Mouse (Mus musculus) heart, embryonic 10.5 days (tissue): ENCODE results near the gene Acot6. TPM values are rescaled to one million over a fixed set of nuclear protein-coding genes. Genes with fewer than 3 reads are reported as not detected.
"Not testable (repeated sequence)": the region's sequence is repeated elsewhere in the genome, so short reads cannot be mapped to it uniquely, and the experiment has no call there.

ENCODE experiments used
- DNase-seq: peaks from one replicate; pipeline ENCODE4 v3.0.0-alpha.2; 2017; ENCODE audit warnings: low spot score
- H3K27ac ChIP-seq: fragments of 300-500 bp; sonication (generic); 2 replicates; pipeline ENCODE4 v1.5.1; 2016; ENCODE audit warnings: mild to moderate bottlenecking
- H3K27me3 ChIP-seq: fragments of 300-500 bp; sonication (generic); 2 replicates; pipeline ENCODE4 v1.6.1; 2016; ENCODE audit warnings: mild to moderate bottlenecking; ENCODE audit not compliant: poor library complexity, insufficient read depth, severe bottlenecking
- H3K36me3 ChIP-seq: fragments of 300-500 bp; sonication (generic); 2 replicates; pipeline ENCODE4 v1.6.1; 2016; ENCODE audit warnings: mild to moderate bottlenecking, moderate library complexity
- H3K4me1 ChIP-seq: fragments of 300-500 bp; sonication (generic); 2 replicates; pipeline ENCODE4 v1.6.1; 2016; ENCODE audit warnings: mild to moderate bottlenecking
- H3K4me3 ChIP-seq: fragments of 300-500 bp; sonication (generic); 2 replicates; pipeline ENCODE4 v1.5.1; 2016; ENCODE audit warnings: mild to moderate bottlenecking, moderate library complexity
- H3K9me3 ChIP-seq: fragments of 300-500 bp; sonication (generic); 2 replicates; pipeline ENCODE4 v1.6.1; 2016; ENCODE audit warnings: mild to moderate bottlenecking, moderate library complexity
- WGBS: fragments of 180-500 bp; shearing (Covaris S2); methylation state at CpG from one replicate; pipeline ENCODE4 v1.1.7; 2016; 5-methylcytosine and 5-hydroxymethylcytosine counted together
- polyA plus RNA-seq: library from polyadenylated mRNA; unstranded; fragments of >200 nt; fragmentation: Nextera tagmentation; extraction: Ambion mirVana; gene quantifications from 2 replicates; pipeline ENCODE4 v1.2.1, GENCODE M21; 2016

Gene Acot6
- polyA plus RNA-seq, 1 experiment from 2014 or later: 0.67 TPM

- no peak overlapping the region for H3K27ac ChIP-seq
- WGBS: 67% methylated on average over 8 of the region's 8 CpGs
- H3K36me3 ChIP-seq: no peaks in the 10 kb centered on the region
- no peaks in the 10 kb centered on the region for H3K9me3 ChIP-seq
- H3K4me1 ChIP-seq: 0 out of 2 replicates have a peak, but pooled peaks cover 3% of the 10 kb centered on the region
- peaks cover 59% of the 10 kb centered on the region for H3K27me3 ChIP-seq
- no peak for DNase-seq
- H3K4me3 ChIP-seq: no peak overlapping the region
These were observed 32.2 kb upstream of the Acot6 start for GRCm38 (mm10) chr12:84068296-84068695.

GRCm38 (mm10) chr12:84068986-84069385, 31.5 kb upstream of the Acot6 start, which contains the start of gene Acot5:
Gene Acot5 (plus strand): TSS chr12:84069325.
- Histone ChIP-seq H3K4me1 (0 out of 2 replicates have a peak, but pooled peaks cover 3% of the 10 kb centered on the region), H3K27ac (no peak within 1 kb of the TSS), H3K4me3 (peak within 1 kb of the TSS; percentile 56), H3K9me3 (no peaks in the 10 kb centered on the region), H3K36me3 (no peaks in the 10 kb centered on the region), H3K27me3 (peaks cover 59% of the 10 kb centered on the region)
- no peak for DNase-seq
- WGBS: 45% methylated on average over 9 of the region's 9 CpGs

GRCm38 (mm10) chr12:84069582-84069981, 30.9 kb upstream of the Acot6 start:
- not testable (repeated sequence) for H3K4me1 ChIP-seq, H3K36me3 ChIP-seq, DNase-seq, H3K27ac ChIP-seq, H3K9me3 ChIP-seq
- WGBS: 2% methylated on average over 49 of the region's 52 CpGs
- Histone ChIP-seq H3K27me3 (peaks cover 57% of the 10 kb centered on the region), H3K4me3 (peak overlapping the region; percentile 56)

- Histone ChIP-seq H3K9me3 (no peaks in the 10 kb centered on the region), H3K36me3 (no peaks in the 10 kb centered on the region), H3K4me3 (no peak overlapping the region), H3K4me1 (0 out of 2 replicates have a peak, but pooled peaks cover 3% of the 10 kb centered on the region), H3K27ac (no peak overlapping the region), H3K27me3 (peaks cover 50% of the 10 kb centered on the region)
- DNase-seq: no peak
- WGBS: 90% methylated on average over 2 of the region's 2 CpGs
These were observed 28.8 kb upstream of the Acot6 start for GRCm38 (mm10) chr12:84071696-84072095.

GRCm38 (mm10) chr12:84077371-84077990, 23.0 kb upstream of the Acot6 start:
- H3K27me3 ChIP-seq: no peaks in the 10 kb centered on the region; the same call in 1 of the 2 replicates
- no peak overlapping the region for H3K27ac ChIP-seq
- H3K4me1 ChIP-seq: no peaks in the 10 kb centered on the region
- DNase-seq: peak; percentile 38
- H3K9me3 ChIP-seq: no peaks in the 10 kb centered on the region
- 91% methylated on average over 4 of the region's 4 CpGs for WGBS
- no peak overlapping the region for H3K4me3 ChIP-seq
- no peaks in the 10 kb centered on the region for H3K36me3 ChIP-seq

GRCm38 (mm10) chr12:84083842-84084241, 16.6 kb upstream of the Acot6 start:
- 81% methylated on average over 2 of the region's 2 CpGs for WGBS
- H3K36me3 ChIP-seq: no peaks in the 10 kb centered on the region
- no peaks in the 10 kb centered on the region for H3K9me3 ChIP-seq
- H3K27ac ChIP-seq: no peak overlapping the region
- no peak overlapping the region for H3K4me3 ChIP-seq
- H3K27me3 ChIP-seq: no peaks in the 10 kb centered on the region
- no peak for DNase-seq
- H3K4me1 ChIP-seq: no peaks in the 10 kb centered on the region

- DNase-seq: no peak
- WGBS: 73% methylated on average over 4 of the region's 4 CpGs
These were observed 15.9 kb upstream of the Acot6 start for GRCm38 (mm10) chr12:84084581-84084980.

GRCm38 (mm10) chr12:84094666-84095065, 5.8 kb upstream of the Acot6 start:
- not testable (repeated sequence) for H3K4me1 ChIP-seq, H3K36me3 ChIP-seq, H3K4me3 ChIP-seq, DNase-seq, H3K27ac ChIP-seq, H3K9me3 ChIP-seq, H3K27me3 ChIP-seq
- 82% methylated on average over 5 of the region's 5 CpGs for WGBS

More at GRCm38 (mm10) chr12:84084581-84084980, 15.9 kb upstream of the Acot6 start:
- H3K4me3 ChIP-seq: no peak overlapping the region
- H3K27ac ChIP-seq: no peak overlapping the region
- no peaks in the 10 kb centered on the region for H3K36me3 ChIP-seq
- no peaks in the 10 kb centered on the region for H3K4me1 ChIP-seq
- H3K27me3 ChIP-seq: no peaks in the 10 kb centered on the region
- peaks cover 6% of the 10 kb centered on the region for H3K9me3 ChIP-seq

- Histone ChIP-seq H3K4me1 (0 out of 2 replicates have a peak, but pooled peaks cover 2% of the 10 kb centered on the region), H3K9me3 (no peaks in the 10 kb centered on the region; the same call in 1 of the 2 replicates), H3K4me3 (no peak overlapping the region), H3K36me3 (no peaks in the 10 kb centered on the region), H3K27me3 (no peaks in the 10 kb centered on the region), H3K27ac (no peak overlapping the region)
- DNase-seq: no peak
- WGBS: 92% methylated on average over 2 of the region's 2 CpGs
These were observed 849 bp upstream of the Acot6 start for GRCm38 (mm10) chr12:84099605-84100004.

- no peaks in the 10 kb centered on the region for H3K36me3 ChIP-seq
- H3K4me3 ChIP-seq: peak overlapping the region; percentile 64; the same call in 1 of the 2 replicates
- 0 out of 2 replicates have a peak, but pooled peaks cover 2% of the 10 kb centered on the region for H3K4me1 ChIP-seq
- H3K9me3 ChIP-seq: no peaks in the 10 kb centered on the region; the same call in 1 of the 2 replicates
- 64% methylated on average over 1 of the region's 1 CpGs for WGBS
- no peaks in the 10 kb centered on the region for H3K27me3 ChIP-seq
- DNase-seq: no peak
- no peak overlapping the region for H3K27ac ChIP-seq
These were observed 383 bp upstream of the Acot6 start for GRCm38 (mm10) chr12:84100071-84100470.

- Histone ChIP-seq H3K4me1 (0 out of 2 replicates have a peak, but pooled peaks cover 2% of the 10 kb centered on the region), H3K27me3 (no peaks in the 10 kb centered on the region), H3K4me3 (peak overlapping the region; percentile 64), H3K9me3 (no peaks in the 10 kb centered on the region), H3K36me3 (no peaks in the 10 kb centered on the region), H3K27ac (no peak overlapping the region)
- 48% methylated on average over 2 of the region's 2 CpGs for WGBS
- no peak for DNase-seq
These were observed 1.0 kb downstream of the Acot6 start for GRCm38 (mm10) chr12:84101493-84101845.

- no peak for DNase-seq
- H3K9me3 ChIP-seq: no peaks in the 10 kb centered on the region
- no peaks in the 10 kb centered on the region for H3K27me3 ChIP-seq
- H3K4me1 ChIP-seq: no peaks in the 10 kb centered on the region
- H3K36me3 ChIP-seq: no peaks in the 10 kb centered on the region
- WGBS: 76% methylated on average over 3 of the region's 3 CpGs
- no peak overlapping the region for H3K4me3 ChIP-seq
- H3K27ac ChIP-seq: no peak overlapping the region
These were observed 6.6 kb downstream of the Acot6 start for GRCm38 (mm10) chr12:84107012-84107411.

- no peak overlapping the region for H3K4me3 ChIP-seq
- no peak overlapping the region for H3K27ac ChIP-seq
- no peaks in the 10 kb centered on the region for H3K9me3 ChIP-seq
- 72% methylated on average over 1 of the region's 1 CpGs for WGBS
- H3K27me3 ChIP-seq: no peaks in the 10 kb centered on the region
- no peaks in the 10 kb centered on the region for H3K36me3 ChIP-seq
- H3K4me1 ChIP-seq: no peaks in the 10 kb centered on the region
- DNase-seq: no peak
These were observed 7.2 kb downstream of the Acot6 start for GRCm38 (mm10) chr12:84107692-84108091.

GRCm38 (mm10) chr12:84109924-84110323, 9.5 kb downstream of the Acot6 start:
- no peak overlapping the region for H3K4me3 ChIP-seq
- no peak overlapping the region for H3K27ac ChIP-seq
- H3K4me1 ChIP-seq: peaks cover 9% of the 10 kb centered on the region
- H3K27me3 ChIP-seq: no peaks in the 10 kb centered on the region
- no peaks in the 10 kb centered on the region for H3K36me3 ChIP-seq
- 83% methylated on average over 1 of the region's 1 CpGs for whole genome bisulfite sequencing
- no peaks in the 10 kb centered on the region for H3K9me3 ChIP-seq
- DNase-seq: no peak
